Mouse (Mus musculus): ENCODE results near the gene Rpl19.

The Rpl19 gene

GRCm38 (mm10) chr11:98022253-98022554, 4.3 kb upstream of the Rpl19 start:
- no peak for DNase-seq (ENCODE audit: low spot score in 2 of 2)

GRCm38 (mm10) chr11:98022555-98023371, 3.7 kb upstream of the Rpl19 start, which contains the start of gene Cacnb1:
TSS of gene Cacnb1 (minus strand) at chr11:98023034.
- DNase-seq (ENCODE audit: low spot score in 2 of 2), result no peak

GRCm38 (mm10) chr11:98024516-98024915, 2.0 kb upstream of the Rpl19 start:
- DNase-seq (ENCODE audit: low spot score in 2 of 2), result no peak

- DNase-seq (ENCODE audit: low spot score in 2 of 2), result no peak
Observed at GRCm38 (mm10) chr11:98026248-98026569, 301 bp upstream of the Rpl19 start.

GRCm38 (mm10) chr11:98027297-98027688, 783 bp downstream of the Rpl19 start:
- DNase-seq (ENCODE audit: low spot score in 2 of 2), result no peak

GRCm38 (mm10) chr11:98027785-98028184, 1.3 kb downstream of the Rpl19 start:
- no peak for DNase-seq (ENCODE audit: low spot score in 2 of 2)

- DNase-seq (ENCODE audit: low spot score in 2 of 2), result no peak
Observed at GRCm38 (mm10) chr11:98030701-98031442, 4.4 kb downstream of the Rpl19 start.

- DNase-seq (ENCODE audit: low spot score in 2 of 2), result no peak
Observed at GRCm38 (mm10) chr11:98031443-98031770, 4.9 kb downstream of the Rpl19 start.

- DNase-seq (ENCODE audit: low spot score in 2 of 2), result no peak
Observed at GRCm38 (mm10) chr11:98034061-98034460, 7.6 kb downstream of the Rpl19 start.

GRCm38 (mm10) chr11:98034840-98035239, 8.3 kb downstream of the Rpl19 start:
- DNase-seq (ENCODE audit: low spot score in 2 of 2), result no peak

- DNase-seq (ENCODE audit: low spot score in 2 of 2), result no peak
Observed at GRCm38 (mm10) chr11:98035977-98036377, 9.5 kb downstream of the Rpl19 start.

- peak; percentile 65 to 85 for DNase-seq (ENCODE audit: low spot score in 2 of 2)
Observed at GRCm38 (mm10) chr11:98037871-98038270, 11.4 kb downstream of the Rpl19 start.

- DNase-seq (ENCODE audit: low spot score in 2 of 2), result no peak
Observed at GRCm38 (mm10) chr11:98040975-98041374, 14.5 kb downstream of the Rpl19 start.

- DNase-seq (ENCODE audit: low spot score in 2 of 2), result no peak
Observed at GRCm38 (mm10) chr11:98042741-98043140, 16.2 kb downstream of the Rpl19 start.

- no peak for DNase-seq (ENCODE audit: low spot score in 2 of 2)
Observed at GRCm38 (mm10) chr11:98044074-98044473, 17.6 kb downstream of the Rpl19 start.

- no peak for DNase-seq (ENCODE audit: low spot score in 2 of 2)
Observed at GRCm38 (mm10) chr11:98045596-98045995, 19.1 kb downstream of the Rpl19 start.

GRCm38 (mm10) chr11:98046466-98046865, 20.0 kb downstream of the Rpl19 start:
- DNase-seq (ENCODE audit: low spot score in 2 of 2), result no peak

- no peak for DNase-seq (ENCODE audit: low spot score in 2 of 2)
Observed at GRCm38 (mm10) chr11:98047745-98048144, 21.2 kb downstream of the Rpl19 start.

GRCm38 (mm10) chr11:98049672-98050519, 23.4 kb downstream of the Rpl19 start:
- DNase-seq (ENCODE audit: low spot score in 2 of 2), result no peak

GRCm38 (mm10) chr11:98050520-98050815, 24.0 kb downstream of the Rpl19 start:
- no peak for DNase-seq (ENCODE audit: low spot score in 2 of 2)

- no peak for DNase-seq (ENCODE audit: low spot score in 2 of 2)
Observed at GRCm38 (mm10) chr11:98050940-98051339, 24.4 kb downstream of the Rpl19 start.

- no peak for DNase-seq (ENCODE audit: low spot score in 2 of 2)
Observed at GRCm38 (mm10) chr11:98051611-98052128, 25.2 kb downstream of the Rpl19 start.

All from right cerebral cortex, postnatal 36 days (tissue).